Mouse (Mus musculus) left cerebral cortex, postnatal 36 days (tissue): ENCODE data around the gene Ftl1. TPM values are rescaled to one million over a fixed set of nuclear protein-coding genes. Genes with fewer than 3 reads are reported as not detected.
A peak's percentile ranks its signal among the peaks of the same experiment; 100 is the strongest.
"Not testable (repeated sequence)": the region's sequence is repeated elsewhere in the genome, so short reads cannot be mapped to it uniquely, and the experiment has no call there.

Experiments used
- DNase-seq, 2 experiments: peaks; one replicate each; pipeline ENCODE4 v3.0.0; 2021 to 2022; ENCODE audit warnings: low spot score in 2 of 2, mixed read lengths in 1 of 2
- intact Hi-C: fragments of 180-260 bp; cut with DNase I; formaldehyde crosslinking; loops from one replicate; pipeline ENCODE4 v1.15.1; 2025
- total RNA-seq, 2 experiments: library from RNA; stranded (reverse); gene quantifications; 2 replicates each; pipeline ENCODE4 v1.2.3; 2021

Ftl1 gene
- 100 to 1,000 TPM; 198 to 232 TPM for total RNA-seq

DNA sequence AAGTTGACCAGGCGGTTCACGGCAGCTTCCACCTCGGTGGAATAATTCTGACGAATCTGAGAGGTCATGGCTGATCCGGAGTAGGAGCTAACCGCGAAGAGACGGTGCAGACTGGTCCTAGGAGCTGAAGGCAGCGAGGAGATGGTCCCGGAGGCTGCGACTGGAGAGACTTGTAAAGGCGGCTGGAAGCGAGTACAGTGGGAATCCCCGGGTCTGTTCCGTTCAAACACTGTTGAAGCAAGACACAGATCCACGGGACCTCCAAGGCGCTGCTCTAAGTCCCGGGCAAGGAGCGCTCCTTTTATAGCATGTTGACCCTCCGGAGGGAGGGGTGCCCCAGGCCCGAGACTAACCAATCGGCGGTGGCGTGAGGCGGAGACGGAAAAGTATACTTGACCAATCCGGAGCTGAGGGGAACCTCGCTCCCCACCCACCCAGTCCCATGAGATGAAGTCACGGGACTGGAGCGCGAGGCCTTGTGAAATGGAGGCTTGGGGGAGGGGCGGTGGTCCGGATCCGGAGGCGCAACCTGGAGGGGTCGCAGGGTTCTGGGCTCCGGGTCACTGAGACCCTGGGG, at the start of gene Ftl1:
Ftl1 (minus strand) TSS at position 321 of the 577 bp plus-strand sequence.
- intact Hi-C loops = not testable (repeated sequence)
- DNase-seq = peak; percentile 94 to 95

GRCm38 (mm10) chr7:45509181-45509882, 49.6 kb upstream of the Ftl1 start:
- no peak for DNase-seq
- intact Hi-C loops = no loop called here

DNA sequence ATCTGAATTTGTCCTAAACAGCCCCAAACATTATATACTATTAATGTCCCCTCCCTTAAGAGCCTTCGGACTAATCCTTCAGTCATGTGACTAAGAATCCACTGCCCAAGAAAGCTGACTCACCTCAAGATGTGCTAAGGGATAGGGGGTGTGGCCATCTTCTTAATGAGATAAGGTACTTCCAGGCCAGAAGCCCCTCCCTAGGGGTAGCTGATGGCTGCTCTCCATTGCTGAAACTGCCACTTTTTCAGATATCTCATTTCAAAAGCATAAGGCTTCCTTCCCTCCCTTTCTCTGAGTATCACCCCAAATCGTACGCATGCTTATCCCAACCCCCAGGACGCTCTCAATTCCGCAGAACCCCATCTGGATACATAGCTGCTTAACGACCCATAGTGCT, 48.9 kb upstream of the Ftl1 start:
- intact Hi-C loops = no loop called here
- no peak for DNase-seq

- DNase-seq = no peak
- intact Hi-C loops = no loop called here
These were observed 47.9 kb upstream of the Ftl1 start for GRCm38 (mm10) chr7:45507583-45507982.

- DNase-seq = no peak
- intact Hi-C loops = no loop called here
These were observed 38.7 kb upstream of the Ftl1 start for GRCm38 (mm10) chr7:45498427-45498826.

GRCm38 (mm10) chr7:45494548-45494947, 34.9 kb upstream of the Ftl1 start:
- DNase-seq = no peak
- intact Hi-C loops = no loop called here

GRCm38 (mm10) chr7:45492951-45493350, 33.3 kb upstream of the Ftl1 start:
- no peak for DNase-seq

GRCm38 (mm10) chr7:45492225-45492844, 32.7 kb upstream of the Ftl1 start:
- intact Hi-C loops = no loop called here
- DNase-seq = no peak

More at GRCm38 (mm10) chr7:45492951-45493350, 33.3 kb upstream of the Ftl1 start:
- intact Hi-C loops = no loop called here

DNA sequence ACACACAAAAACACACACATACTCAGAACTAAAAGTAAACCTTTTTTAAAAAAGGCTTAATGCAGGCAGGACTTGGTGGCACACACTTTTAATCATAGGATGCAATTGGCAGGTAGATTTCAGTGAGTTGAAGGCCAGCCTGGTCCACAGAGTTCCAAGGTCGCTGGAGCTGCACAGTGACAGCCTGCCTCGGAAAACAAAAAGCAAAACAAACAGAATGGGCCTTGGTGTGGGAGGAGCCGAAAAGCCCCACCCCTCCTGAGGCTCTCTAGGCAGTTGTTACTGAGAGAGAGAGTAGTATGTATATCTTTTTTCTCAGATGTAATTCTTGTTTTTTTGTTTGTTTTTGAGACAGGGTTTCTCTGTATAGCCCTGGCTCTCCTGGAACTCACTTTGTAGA, 31.6 kb upstream of the Ftl1 start:
- intact Hi-C loops = no loop called here
- no peak for DNase-seq

DNA sequence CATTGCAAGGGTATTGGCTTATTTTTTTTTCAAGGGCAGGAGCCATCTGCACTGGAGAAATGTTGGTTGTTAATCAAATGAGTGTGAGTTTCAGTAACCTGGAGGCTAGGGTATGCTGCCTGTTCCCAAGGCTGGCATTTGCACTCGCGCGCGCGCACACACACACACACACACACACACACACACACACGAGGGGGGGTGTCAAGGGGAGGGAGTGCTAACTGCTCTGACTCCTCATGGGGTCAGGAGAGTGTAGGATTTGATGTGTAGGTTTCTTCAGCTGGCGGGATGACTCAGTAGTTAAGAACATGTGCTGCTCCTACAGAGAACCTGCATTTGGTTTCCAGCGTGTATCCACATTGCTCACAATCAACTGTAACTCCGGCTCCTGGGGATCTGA, 31.1 kb upstream of the Ftl1 start:
- intact Hi-C loops = no loop called here
- no peak for DNase-seq

- DNase-seq = no peak
- intact Hi-C loops = no loop called here
These were observed 29.9 kb upstream of the Ftl1 start for GRCm38 (mm10) chr7:45489578-45489977.

DNA sequence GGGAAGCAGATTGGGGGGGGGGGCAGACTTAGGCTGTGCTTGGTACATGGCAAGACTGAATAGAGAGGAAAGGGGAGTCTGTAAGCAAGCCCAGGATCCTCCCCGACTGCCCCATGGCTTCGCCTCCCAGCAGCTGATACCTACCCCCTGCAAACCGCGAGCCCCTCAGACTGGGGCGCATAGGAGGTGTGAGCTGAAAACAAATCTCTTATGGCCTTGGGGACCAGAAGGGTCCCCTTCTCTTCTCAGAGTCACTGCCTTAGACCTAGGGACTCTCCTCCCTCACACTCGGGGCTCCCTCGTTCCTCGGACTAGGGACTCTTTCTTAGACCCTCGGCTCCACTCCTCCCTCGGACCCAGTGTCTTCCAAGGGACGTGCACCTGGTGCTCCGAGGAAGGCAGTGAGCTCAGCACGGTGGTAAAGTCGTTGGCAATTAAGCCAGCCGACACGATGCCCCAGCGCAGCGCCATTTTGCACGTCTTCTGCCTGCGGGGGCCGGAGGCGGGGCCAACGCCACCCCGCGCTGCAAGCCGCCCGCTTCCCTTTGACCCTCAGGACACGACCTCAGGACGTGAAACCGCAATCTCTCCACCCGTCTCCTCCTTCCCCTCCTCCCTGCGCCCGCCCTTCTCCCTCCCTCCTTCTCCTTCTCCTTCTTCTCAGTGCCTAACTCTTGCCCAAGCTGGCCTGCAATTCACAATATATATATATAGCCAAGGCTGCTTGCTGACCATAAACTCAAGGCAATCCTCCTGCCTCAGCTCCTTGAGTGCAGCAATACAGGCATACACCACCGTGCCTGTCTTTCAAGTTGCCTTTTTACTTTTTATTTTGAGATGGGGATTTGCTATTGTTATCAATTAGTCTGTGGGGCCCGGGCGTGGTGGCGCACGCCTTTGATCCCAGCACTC, 28.9 kb upstream of the Ftl1 start, which contains the start of gene Dhdh:
Dhdh (minus strand) TSS at position 513 of the 912 bp plus-strand sequence.
- DNase-seq = peak; percentile 41 to 45
- intact Hi-C loops = no loop called here

GRCm38 (mm10) chr7:45487861-45488292, 28.2 kb upstream of the Ftl1 start:
- DNase-seq = no peak
- intact Hi-C loops = no loop called here

DNA sequence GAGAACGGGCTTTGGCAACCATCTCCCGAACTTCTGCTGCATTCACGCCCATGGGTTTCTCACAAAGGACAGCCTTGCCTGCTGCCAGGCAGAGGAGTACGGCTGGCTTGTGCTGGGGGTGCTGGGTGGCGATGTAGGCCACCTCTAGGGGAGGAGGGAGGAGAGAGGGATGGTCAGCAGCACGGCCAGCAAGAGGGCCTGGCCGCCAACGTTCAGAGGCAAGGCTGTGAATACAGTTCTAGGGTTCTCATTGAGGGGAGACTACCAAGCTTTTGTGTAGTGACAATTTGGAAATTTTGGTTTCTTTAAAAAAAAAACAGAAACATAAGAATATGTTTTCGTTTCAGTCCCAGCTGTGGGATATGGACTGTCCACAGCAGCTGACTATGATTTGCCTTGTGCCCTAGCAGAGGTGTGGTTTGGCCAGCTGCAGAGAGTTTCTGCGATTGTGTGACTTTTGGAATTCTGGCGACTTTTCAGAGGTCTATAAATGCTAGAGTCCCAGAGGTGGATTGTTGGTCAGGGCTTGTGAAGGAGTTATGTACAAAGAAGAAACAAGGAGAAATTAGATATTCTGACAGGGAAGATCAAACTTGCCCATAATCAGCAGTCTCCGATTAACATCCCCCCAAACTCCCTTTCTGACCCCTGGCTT, 27.2 kb upstream of the Ftl1 start, which contains the start of gene Gm45808:
Gm45808 (minus strand) TSS at position 51 of the 655 bp plus-strand sequence.
- intact Hi-C loops = no loop called here
- DNase-seq = no peak

DNA sequence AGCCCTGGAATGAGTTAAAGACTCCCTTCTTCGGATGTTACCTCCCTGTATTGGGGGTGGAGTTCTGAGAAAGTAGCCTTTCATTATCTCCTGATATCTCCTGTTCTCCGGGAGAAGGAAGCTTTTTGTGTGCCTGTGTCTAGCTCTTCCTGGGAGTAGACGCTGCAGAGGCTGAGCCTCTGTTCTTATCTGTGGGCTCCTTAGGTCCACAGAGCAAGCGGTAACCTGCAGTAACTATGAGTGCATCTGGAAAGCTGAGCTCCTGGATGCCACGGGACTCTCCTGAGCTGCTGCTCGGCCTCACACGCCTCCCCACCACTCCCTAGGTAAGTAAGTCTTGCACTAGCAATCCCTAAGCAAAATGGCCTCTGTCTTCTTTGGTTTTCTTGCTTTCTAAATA, 26.5 kb upstream of the Ftl1 start:
- intact Hi-C loops = no loop called here

GRCm38 (mm10) chr7:45484985-45485384, 25.3 kb upstream of the Ftl1 start:
- DNase-seq, intact Hi-C loops: not testable (repeated sequence)

More for the DNA sequence above, 26.5 kb upstream of the Ftl1 start:
- no peak for DNase-seq

DNA sequence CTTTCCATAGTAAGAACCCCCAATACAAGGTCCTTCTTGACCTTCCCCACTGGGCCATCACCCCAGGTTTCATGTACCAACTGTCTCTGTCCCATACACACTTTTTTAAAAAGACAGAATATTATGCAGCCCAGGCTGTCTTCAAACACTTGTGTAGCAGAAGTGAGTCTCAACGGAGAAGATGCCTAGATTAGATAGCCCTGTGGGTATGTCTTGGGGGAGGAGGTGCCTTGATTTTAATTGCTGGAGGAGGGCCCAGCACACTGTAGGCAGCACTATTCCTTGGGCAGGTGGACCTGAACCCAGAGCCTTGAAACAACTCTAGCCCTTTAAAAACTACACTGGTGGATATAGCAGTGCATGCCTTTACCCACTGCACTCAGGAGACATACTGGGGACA, 22.5 kb upstream of the Ftl1 start:
- no peak for DNase-seq
- intact Hi-C loops = no loop called here

DNA sequence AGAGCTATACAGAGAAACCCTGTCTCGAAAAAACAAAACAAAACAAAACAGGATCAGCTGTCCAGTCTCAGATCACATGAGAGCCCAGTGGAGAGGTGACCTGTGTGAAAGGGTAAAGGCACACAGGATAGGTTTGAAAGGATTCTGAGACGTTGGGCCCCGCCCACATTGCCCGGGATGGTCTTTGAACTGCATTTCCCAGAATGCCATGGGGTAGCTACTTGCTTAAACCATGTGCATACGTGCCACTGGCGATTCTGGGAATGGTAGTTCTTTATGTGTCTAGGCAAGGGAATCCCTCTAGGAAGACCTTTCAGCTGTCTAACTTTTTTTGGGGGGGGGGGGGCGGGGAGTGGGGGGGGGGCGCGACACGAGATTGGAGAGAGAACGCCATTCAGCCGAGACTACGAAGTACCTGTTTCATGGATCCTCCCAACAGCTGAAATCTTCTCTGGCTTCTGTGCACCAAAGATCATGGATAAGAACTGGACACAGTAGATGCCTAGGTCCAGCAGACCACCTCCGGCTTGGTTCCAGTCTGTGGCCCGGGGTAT, 21.8 kb upstream of the Ftl1 start, which contains the start of gene Tulp2:
Tulp2 (plus strand) TSS at position 504 of the 554 bp plus-strand sequence.
- intact Hi-C loops = no loop called here
- peak; percentile 45 to 48 for DNase-seq

DNA sequence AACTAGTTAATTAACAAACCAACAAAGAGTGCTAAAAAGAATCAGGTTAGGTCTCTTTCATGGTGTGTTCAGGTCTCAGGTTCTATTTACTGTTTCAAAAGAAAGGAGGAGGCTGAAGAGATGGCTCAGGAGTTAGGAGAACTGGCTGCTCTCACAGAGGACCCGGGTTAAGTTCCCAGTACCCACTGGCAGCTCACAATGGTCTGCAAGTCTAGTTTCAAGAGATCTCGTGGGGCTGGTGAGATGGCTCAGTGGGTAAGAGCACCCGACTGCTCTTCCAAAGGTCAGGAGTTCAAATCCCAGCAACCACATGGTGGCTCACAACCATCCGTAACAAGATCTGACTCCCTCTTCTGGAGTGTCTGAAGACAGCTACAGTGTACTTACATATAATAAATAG, 20.6 kb upstream of the Ftl1 start:
- DNase-seq, intact Hi-C loops: not testable (repeated sequence)
